Mouse (Mus musculus) limb, embryonic 12.5 days (tissue): ENCODE measurements at regions not wholly inside any gene's neighbourhood (a gene's known extent, or its start where the extent isn't known, plus 50 kb on each side); places are given as distances from the start of the nearest gene placed in this dataset.

Experiments used
- ATAC-seq: fragments of 200-750 bp; cut with Nextera tagmentation; 2 replicates; pipeline ENCODE4 v1.8.0; 2017; ENCODE audit warnings: low read depth, moderate TSS enrichment; ENCODE audit not compliant: insufficient number of reproducible peaks, insufficient read depth, low FRiP score, low TSS enrichment
- H3K27ac ChIP-seq: fragments of 300-500 bp; sonication (generic); 2 replicates; pipeline ENCODE4 v1.5.1; 2016; ENCODE audit warnings: mild to moderate bottlenecking, moderate library complexity
- H3K27me3 ChIP-seq: fragments of 300-500 bp; sonication (generic); 2 replicates; pipeline ENCODE4 v1.6.1; 2016; ENCODE audit warnings: mild to moderate bottlenecking, moderate library complexity
- H3K36me3 ChIP-seq: fragments of 300-500 bp; sonication (generic); 2 replicates; pipeline ENCODE4 v1.6.1; 2016; ENCODE audit warnings: mild to moderate bottlenecking, moderate library complexity
- H3K4me1 ChIP-seq: fragments of 300-500 bp; sonication (generic); replicated peaks from 2 replicates; pipeline ENCODE4 v1.6.1; 2016
- H3K4me2 ChIP-seq: fragments of 300-500 bp; sonication (generic); 2 replicates; pipeline ENCODE4 v1.6.1; 2016; ENCODE audit warnings: mild to moderate bottlenecking, moderate library complexity
- H3K4me3 ChIP-seq: fragments of 300-500 bp; sonication (generic); replicated peaks from 2 replicates; pipeline ENCODE4 v1.5.1; 2016; ENCODE audit warnings: mild to moderate bottlenecking
- H3K9ac ChIP-seq: fragments of 300-500 bp; sonication (generic); replicated peaks from 2 replicates; pipeline ENCODE4 v1.6.1; 2016; ENCODE audit warnings: mild to moderate bottlenecking, moderate library complexity
- H3K9me3 ChIP-seq: fragments of 300-500 bp; sonication (generic); 2 replicates; pipeline ENCODE4 v1.6.1; 2016; ENCODE audit warnings: mild to moderate bottlenecking, moderate library complexity
- WGBS: fragments of 180-500 bp; shearing (Covaris S2); methylation state at CpG from one replicate; pipeline ENCODE4 v1.1.7; 2016; 5-methylcytosine and 5-hydroxymethylcytosine counted together

- no peak overlapping the region for H3K9ac ChIP-seq
- H3K36me3 ChIP-seq = no peaks in the 10 kb centered on the region
- no peaks in the 10 kb centered on the region for H3K9me3 ChIP-seq
- H3K4me3 ChIP-seq = no peak overlapping the region
- WGBS = 97% methylated on average over 3 of the region's 3 CpGs
- H3K4me2 ChIP-seq = no peak overlapping the region
- H3K4me1 ChIP-seq = peaks cover 37% of the 10 kb centered on the region
- no peaks in the 10 kb centered on the region for H3K27me3 ChIP-seq
- ATAC-seq = no peak
- no peak overlapping the region for H3K27ac ChIP-seq
These were observed 97.8 kb downstream of the Wdr11 start for GRCm38 (mm10) chr7:129689464-129689863.

GRCm38 (mm10) chr7:129690868-129691267 lies 99.2 kb downstream of the Wdr11 start:
- Histone ChIP-seq H3K4me3 (no peak overlapping the region), H3K9me3 (no peaks in the 10 kb centered on the region), H3K4me1 (peaks cover 29% of the 10 kb centered on the region), H3K27me3 (no peaks in the 10 kb centered on the region), H3K9ac (no peak overlapping the region), H3K27ac (no peak overlapping the region), H3K36me3 (no peaks in the 10 kb centered on the region), H3K4me2 (no peak overlapping the region)
- no peak for ATAC-seq
- WGBS = 77% methylated on average over 6 of the region's 6 CpGs

GRCm38 (mm10) chr7:129691619-129692071 lies 100.0 kb downstream of the Wdr11 start:
- Histone ChIP-seq H3K4me2 (0 out of 2 replicates have a peak overlapping the region, but pooled peaks have one; percentile 3), H3K27ac (peak overlapping the region; percentile 71), H3K36me3 (no peaks in the 10 kb centered on the region), H3K9me3 (no peaks in the 10 kb centered on the region), H3K4me1 (peaks cover 21% of the 10 kb centered on the region), H3K4me3 (no peak overlapping the region), H3K9ac (no peak overlapping the region), H3K27me3 (no peaks in the 10 kb centered on the region)
- 15% methylated on average over 3 of the region's 3 CpGs for WGBS
- ATAC-seq = no peak

- Histone ChIP-seq H3K36me3 (no peaks in the 10 kb centered on the region), H3K27ac (no peak overlapping the region), H3K9ac (no peak overlapping the region), H3K4me1 (peaks cover 14% of the 10 kb centered on the region), H3K4me2 (no peak overlapping the region), H3K27me3 (no peaks in the 10 kb centered on the region), H3K9me3 (no peaks in the 10 kb centered on the region), H3K4me3 (no peak overlapping the region)
- ATAC-seq = no peak
- 85% methylated on average over 9 of the region's 9 CpGs for WGBS
These were observed 102.0 kb downstream of the Wdr11 start for GRCm38 (mm10) chr7:129693635-129694034.

GRCm38 (mm10) chr7:129694168-129694567 lies 102.5 kb downstream of the Wdr11 start:
- ATAC-seq = no peak
- Histone ChIP-seq H3K9ac (no peak overlapping the region), H3K27ac (no peak overlapping the region), H3K36me3 (no peaks in the 10 kb centered on the region), H3K27me3 (no peaks in the 10 kb centered on the region), H3K4me1 (peaks cover 14% of the 10 kb centered on the region), H3K4me2 (no peak overlapping the region), H3K9me3 (no peaks in the 10 kb centered on the region), H3K4me3 (no peak overlapping the region)

- Histone ChIP-seq H3K9me3 (no peaks in the 10 kb centered on the region), H3K4me3 (no peak overlapping the region), H3K4me2 (no peak overlapping the region), H3K27me3 (no peaks in the 10 kb centered on the region), H3K9ac (no peak overlapping the region), H3K36me3 (no peaks in the 10 kb centered on the region), H3K4me1 (no peaks in the 10 kb centered on the region; the same call in 1 of the 2 replicates), H3K27ac (no peak overlapping the region)
- no peak for ATAC-seq
- WGBS = 59% methylated on average over 5 of the region's 5 CpGs
These were observed 108.4 kb downstream of the Wdr11 start for GRCm38 (mm10) chr7:129699931-129700570.

- 89% methylated on average over 6 of the region's 6 CpGs for WGBS
These were observed 135.9 kb downstream of the Wdr11 start for GRCm38 (mm10) chr7:129727559-129727958.

GRCm38 (mm10) chr7:129729709-129730238 lies 138.1 kb downstream of the Wdr11 start:
- WGBS = 55% methylated on average over 11 of the region's 11 CpGs
- H3K4me2 ChIP-seq = no peak overlapping the region
- no peak overlapping the region for H3K27ac ChIP-seq
- no peaks in the 10 kb centered on the region for H3K36me3 ChIP-seq
- no peak overlapping the region for H3K4me3 ChIP-seq
- H3K9ac ChIP-seq = no peak overlapping the region
- H3K9me3 ChIP-seq = no peaks in the 10 kb centered on the region
- no peak for ATAC-seq
- H3K4me1 ChIP-seq = peaks cover 19% of the 10 kb centered on the region
- H3K27me3 ChIP-seq = no peaks in the 10 kb centered on the region

More at GRCm38 (mm10) chr7:129727559-129727958, 135.9 kb downstream of the Wdr11 start:
- no peaks in the 10 kb centered on the region for H3K36me3 ChIP-seq
- ATAC-seq = no peak
- no peak overlapping the region for H3K4me3 ChIP-seq
- no peaks in the 10 kb centered on the region for H3K27me3 ChIP-seq
- H3K4me2 ChIP-seq = no peak overlapping the region
- H3K9ac ChIP-seq = no peak overlapping the region
- peaks cover 19% of the 10 kb centered on the region for H3K4me1 ChIP-seq
- no peak overlapping the region for H3K27ac ChIP-seq
- no peaks in the 10 kb centered on the region for H3K9me3 ChIP-seq

GRCm38 (mm10) chr7:129730785-129731352 lies 139.2 kb downstream of the Wdr11 start:
- Histone ChIP-seq H3K27me3 (no peaks in the 10 kb centered on the region), H3K36me3 (no peaks in the 10 kb centered on the region), H3K4me3 (no peak overlapping the region), H3K4me1 (peaks cover 19% of the 10 kb centered on the region), H3K9ac (no peak overlapping the region), H3K4me2 (no peak overlapping the region), H3K27ac (no peak overlapping the region), H3K9me3 (no peaks in the 10 kb centered on the region)
- WGBS = 53% methylated on average over 7 of the region's 7 CpGs
- no peak for ATAC-seq

GRCm38 (mm10) chr7:129742657-129743056 lies 151.0 kb downstream of the Wdr11 start:
- Histone ChIP-seq H3K4me2 (no peak overlapping the region), H3K36me3 (no peaks in the 10 kb centered on the region), H3K4me1 (peaks cover 23% of the 10 kb centered on the region), H3K27ac (no peak overlapping the region), H3K4me3 (no peak overlapping the region), H3K9me3 (no peaks in the 10 kb centered on the region), H3K27me3 (no peaks in the 10 kb centered on the region), H3K9ac (no peak overlapping the region)
- no peak for ATAC-seq
- 87% methylated on average over 4 of the region's 4 CpGs for WGBS

- Histone ChIP-seq H3K4me2 (peak overlapping the region; percentile 24), H3K9me3 (peaks cover 11% of the 10 kb centered on the region; the same call in 1 of the 2 replicates), H3K9ac (no peak overlapping the region), H3K4me1 (peaks cover 23% of the 10 kb centered on the region), H3K36me3 (no peaks in the 10 kb centered on the region), H3K27me3 (no peaks in the 10 kb centered on the region), H3K27ac (peak overlapping the region; percentile 86), H3K4me3 (no peak overlapping the region)
- peak; percentile 68 for ATAC-seq
- whole genome bisulfite sequencing = 43% methylated on average over 16 of the region's 16 CpGs
These were observed 152.4 kb downstream of the Wdr11 start for GRCm38 (mm10) chr7:129743955-129744666.
